Mouse (Mus musculus) MEL (cell line): ENCODE measurements around the gene Trpc4. TPM values are rescaled to one million over a fixed set of nuclear protein-coding genes. Genes with fewer than 3 reads are reported as not detected.

Experiments
- DNase-seq: peaks from one replicate; pipeline ENCODE4 v3.0.0; 2011; ENCODE audit warnings: low read depth, low spot score
- H3K27ac ChIP-seq: 2 replicates; pipeline ENCODE4 v1.5.1; 2012; ENCODE audit warnings: low read depth, mild to moderate bottlenecking, control low read depth, low read length, moderate library complexity; ENCODE audit not compliant: control insufficient read depth
- H3K27me3 ChIP-seq, 2 experiments: fragments of 150-350 bp in 1 of 2; sonication (generic) in 1 of 2; 2 replicates each; pipeline ENCODE4 v1.6.1; 2012; ENCODE audit warnings: low read length in 2 of 2, mild to moderate bottlenecking in 2 of 2, improper control_type of control experiment in 1 of 2, moderate library complexity in 1 of 2; ENCODE audit not compliant: insufficient read depth in 2 of 2, control insufficient read depth in 1 of 2
- H3K36me3 ChIP-seq, 2 experiments: 2 replicates each; pipeline ENCODE4 v1.6.1; 2012 to 2014; ENCODE audit warnings: low read length in 2 of 2, improper control_type of control experiment in 1 of 2, inconsistent platforms in 1 of 2, mild to moderate bottlenecking in 1 of 2; ENCODE audit not compliant: insufficient read depth in 2 of 2, control insufficient read depth in 1 of 2
- H3K4me1 ChIP-seq, 2 experiments: fragments of 150-350 bp in 1 of 2; sonication (generic) in 1 of 2; 2 replicates each; pipeline ENCODE4 v1.6.1; 2012; ENCODE audit warnings: low read length in 2 of 2, improper control_type of control experiment in 1 of 2, mild to moderate bottlenecking in 1 of 2; ENCODE audit not compliant: insufficient read depth in 2 of 2, control insufficient read depth in 1 of 2
- H3K4me3 ChIP-seq, 2 experiments: fragments of 150-350 bp in 1 of 2; sonication (generic) in 1 of 2; 2 replicates each; pipeline ENCODE4 v1.5.1; 2012; ENCODE audit warnings: low read depth in 2 of 2, low read length in 2 of 2, mild to moderate bottlenecking in 2 of 2, moderate library complexity in 2 of 2, control low read depth in 1 of 2, improper control_type of control experiment in 1 of 2; ENCODE audit not compliant: control insufficient read depth in 1 of 2, insufficient read depth in 1 of 2
- H3K79me2 ChIP-seq: 2 replicates; pipeline ENCODE4 v1.6.1; 2012; ENCODE audit warnings: mild to moderate bottlenecking, low read length, moderate library complexity; ENCODE audit not compliant: control insufficient read depth, poor library complexity, insufficient read depth
- H3K9ac ChIP-seq: 2 replicates; pipeline ENCODE4 v1.6.1; 2012; ENCODE audit warnings: low read depth, mild to moderate bottlenecking, control low read depth, low read length, moderate library complexity; ENCODE audit not compliant: control insufficient read depth, poor library complexity, severe bottlenecking
- H3K9me3 ChIP-seq: fragments of 150-350 bp; sonication (generic); replicated peaks from 2 replicates; pipeline ENCODE4 v1.6.1; 2012; ENCODE audit warnings: mild to moderate bottlenecking, low read length, improper control_type of control experiment, moderate library complexity; ENCODE audit not compliant: insufficient read depth
- BHLHE40 ChIP-seq: IDR thresholded peaks from 2 replicates; pipeline ENCODE4 v1.6.1; 2012; ENCODE audit warnings: low read depth, mild to moderate bottlenecking, inconsistent platforms, low read length, improper control_type of control experiment, borderline replicate concordance
- CHD1 ChIP-seq: IDR thresholded peaks from 2 replicates; pipeline ENCODE4 v1.6.1; 2012; ENCODE audit warnings: low read depth, mild to moderate bottlenecking, inconsistent platforms, low read length, improper control_type of control experiment
- CTCF ChIP-seq, 3 experiments: IDR thresholded peaks in 2 of 3; conservative IDR thresholded peaks in 1 of 3; 2 replicates each; pipeline ENCODE4 v1.5.1; 2011 to 2012; ENCODE audit warnings: low read length in 3 of 3, low read depth in 2 of 3, mild to moderate bottlenecking in 2 of 3, improper control_type of control experiment in 1 of 3, inconsistent platforms in 1 of 3, mixed read lengths in 1 of 3, moderate library complexity in 1 of 3; ENCODE audit not compliant: control insufficient read depth in 1 of 3, insufficient read depth in 1 of 3, poor library complexity in 1 of 3, severe bottlenecking in 1 of 3
- ELF1 ChIP-seq: IDR thresholded peaks from 2 replicates; pipeline ENCODE4 v1.6.1; 2014; ENCODE audit warnings: low read depth, mild to moderate bottlenecking, inconsistent platforms, low read length, improper control_type of control experiment, moderate library complexity
- ETS1 ChIP-seq: IDR thresholded peaks from 2 replicates; pipeline ENCODE4 v1.6.1; 2012; ENCODE audit warnings: low read depth, mild to moderate bottlenecking, inconsistent platforms, low read length, improper control_type of control experiment, moderate library complexity
- HCFC1 ChIP-seq: IDR thresholded peaks from 2 replicates; pipeline ENCODE4 v1.6.1; 2012; ENCODE audit warnings: low read depth, mild to moderate bottlenecking, inconsistent platforms, low read length, improper control_type of control experiment, moderate library complexity
- MAFK ChIP-seq: IDR thresholded peaks from 2 replicates; pipeline ENCODE4 v1.6.1; 2011; ENCODE audit warnings: low read depth, mild to moderate bottlenecking, low read length, improper control_type of control experiment, borderline replicate concordance
- MEF2A ChIP-seq: IDR thresholded peaks from 2 replicates; pipeline ENCODE4 v1.6.1; 2014; ENCODE audit warnings: low read depth, mild to moderate bottlenecking, inconsistent platforms, low read length, improper control_type of control experiment; ENCODE audit not compliant: poor library complexity, insufficient replicate concordance, severe bottlenecking; ENCODE audit errors: extremely low read depth
- MYB ChIP-seq: IDR thresholded peaks from 2 replicates; pipeline ENCODE4 v1.6.1; 2011; ENCODE audit warnings: mild to moderate bottlenecking, low read depth, low read length, improper control_type of control experiment
- NRF1 ChIP-seq: IDR thresholded peaks from 2 replicates; pipeline ENCODE4 v1.6.1; 2014; ENCODE audit warnings: low read depth, mild to moderate bottlenecking, inconsistent platforms, low read length, improper control_type of control experiment, moderate library complexity; ENCODE audit not compliant: poor library complexity, insufficient read depth, severe bottlenecking
- RAD21 ChIP-seq: IDR thresholded peaks from 2 replicates; pipeline ENCODE4 v1.6.1; 2011; ENCODE audit warnings: mild to moderate bottlenecking, low read depth, low read length, improper control_type of control experiment
- SMC3 ChIP-seq: IDR thresholded peaks from 2 replicates; pipeline ENCODE4 v1.6.1; 2011; ENCODE audit warnings: low read depth, low read length, improper control_type of control experiment
- TAL1 ChIP-seq: IDR thresholded peaks from 2 replicates; pipeline ENCODE4 v1.6.1; 2012; ENCODE audit warnings: mild to moderate bottlenecking, inconsistent platforms, low read length, moderate library complexity, mixed read lengths
- TBP ChIP-seq: IDR thresholded peaks from 2 replicates; pipeline ENCODE4 v1.8.0; 2011; ENCODE audit warnings: low read depth, low read length, improper control_type of control experiment
- UBTF ChIP-seq: IDR thresholded peaks from 2 replicates; pipeline ENCODE4 v1.6.1; 2012; ENCODE audit warnings: low read depth, mild to moderate bottlenecking, inconsistent platforms, low read length, improper control_type of control experiment, moderate library complexity, borderline replicate concordance; ENCODE audit not compliant: insufficient read depth
- USF1 ChIP-seq: IDR thresholded peaks from 2 replicates; pipeline ENCODE4 v1.6.1; 2014; ENCODE audit warnings: low read depth, mild to moderate bottlenecking, inconsistent platforms, low read length, improper control_type of control experiment, moderate library complexity
- USF2 ChIP-seq, 2 experiments: IDR thresholded peaks; 2 replicates each; pipeline ENCODE4 v1.6.1; 2011 to 2012; ENCODE audit warnings: improper control_type of control experiment in 2 of 2, low read length in 2 of 2, borderline replicate concordance in 1 of 2, inconsistent platforms in 1 of 2, low read depth in 1 of 2, mild to moderate bottlenecking in 1 of 2; ENCODE audit not compliant: insufficient read depth in 1 of 2
- ZC3H11A ChIP-seq: IDR thresholded peaks from 2 replicates; pipeline ENCODE4 v1.6.1; 2012; ENCODE audit warnings: low read depth, mild to moderate bottlenecking, inconsistent platforms, low read length, improper control_type of control experiment
- ZKSCAN1 ChIP-seq: IDR thresholded peaks from 2 replicates; pipeline ENCODE4 v1.6.1; 2012; ENCODE audit warnings: low read depth, mild to moderate bottlenecking, inconsistent platforms, low read length, improper control_type of control experiment, moderate library complexity
- ZNF384 ChIP-seq: IDR thresholded peaks from 2 replicates; pipeline ENCODE4 v1.6.1; 2012; ENCODE audit warnings: low read depth, mild to moderate bottlenecking, inconsistent platforms, low read length, improper control_type of control experiment
- polyA plus RNA-seq, 2 experiments: library from polyadenylated mRNA; stranded (reverse) in 1 of 2; unstranded in 1 of 2; fragments of >175 nt in 1 of 2; fragments of >200 nt in 1 of 2; gene quantifications; 2 replicates each; pipeline versions ENCODE4 v1.2.1 to v1.2.4; 2012; ENCODE audit warnings: low replicate concordance in 2 of 2, low read depth in 1 of 2; ENCODE audit not compliant: insufficient read length in 2 of 2, insufficient read depth in 1 of 2, missing spikeins in 1 of 2
- total RNA-seq: library from RNA; depleted of rRNA; stranded (reverse); fragments of 300-350 nt; gene quantifications from 2 replicates; pipeline ENCODE4 v1.2.3, GENCODE M21; 2012

Gene Trpc4
- total and polyA plus RNA-seq, 3 experiments: not detected

DNA sequence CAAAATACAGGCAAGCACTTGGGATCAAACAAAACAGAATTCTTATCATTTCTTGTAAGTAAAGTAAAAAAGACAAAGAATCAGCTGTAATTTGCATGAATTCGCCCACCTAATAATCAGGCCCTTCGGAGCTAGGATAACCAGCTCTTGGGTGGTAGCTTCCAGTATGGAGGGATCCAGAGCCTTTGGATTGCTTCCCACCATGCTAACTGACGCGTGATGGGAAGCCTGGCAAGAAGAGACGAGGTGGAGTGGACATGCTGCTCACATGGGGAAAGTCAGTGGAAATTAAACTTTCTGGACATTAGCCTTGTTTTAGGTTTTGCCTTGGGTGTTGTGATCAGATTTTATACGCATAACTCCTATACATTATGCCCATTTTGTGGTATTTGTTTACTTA is 93.5 kb downstream of the Trpc4 start:
- H3K4me3 ChIP-seq: no peak overlapping the region
- H3K27ac ChIP-seq: no peak overlapping the region
- no peaks in the 10 kb centered on the region for H3K4me1 ChIP-seq
- H3K9ac ChIP-seq: no peak overlapping the region
- no peaks in the 10 kb centered on the region for H3K9me3 ChIP-seq
- TF ChIP-seq ELF1: no peak
- TF ChIP-seq RAD21: no peak
- no peak for TF ChIP-seq SMC3
- TF ChIP-seq HCFC1: no peak
- no peak for TF ChIP-seq ZC3H11A
- no peak for TF ChIP-seq CTCF (IDR thresholded peaks at IDR 0.05 in 2 of 3, conservative IDR thresholded peaks at IDR 0.05 in 1 of 3; ENCODE audit: control insufficient read depth in 1 of 3, insufficient read depth in 1 of 3, low read depth in 2 of 3, low read length in 3 of 3, poor library complexity in 1 of 3, severe bottlenecking in 1 of 3)
- no peak for TF ChIP-seq USF1
- no peak for TF ChIP-seq TAL1
- H3K27me3 ChIP-seq: no peaks in the 10 kb centered on the region
- no peaks in the 10 kb centered on the region for H3K36me3 ChIP-seq
- no peaks in the 10 kb centered on the region for H3K79me2 ChIP-seq
- DNase-seq: no peak

DNA sequence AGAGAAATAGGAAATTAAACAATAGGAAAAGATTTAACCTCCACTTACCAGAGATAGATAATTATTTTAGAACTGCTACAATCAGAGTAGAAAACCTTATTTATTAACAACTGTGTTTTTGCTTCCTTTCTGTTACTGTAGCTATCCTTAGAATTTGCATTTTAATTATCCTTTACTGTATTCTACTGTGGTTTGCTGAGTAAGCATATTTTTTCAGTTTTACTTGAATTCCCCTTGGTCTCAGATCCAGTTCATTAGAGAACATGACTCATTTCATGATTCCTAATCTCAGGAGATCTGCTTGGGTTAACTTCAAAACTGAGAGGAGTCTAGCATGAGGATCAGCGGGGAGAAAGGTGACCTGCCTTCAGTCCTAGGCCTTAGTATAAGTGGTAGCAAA is 111.1 kb downstream of the Trpc4 start:
- Histone ChIP-seq H3K79me2 (no peaks in the 10 kb centered on the region), H3K36me3 (no peaks in the 10 kb centered on the region)
- TF ChIP-seq MAFK (0 out of 2 replicates have a peak, but pooled peaks have one; percentile 43), ZKSCAN1 (no peak)
- TF ChIP-seq, all 39 proteins: peak for 1
- H3K4me1 ChIP-seq: no peaks in the 10 kb centered on the region
- no peak for DNase-seq
- H3K27ac ChIP-seq: no peak overlapping the region
- no peaks in the 10 kb centered on the region for H3K9me3 ChIP-seq
- H3K9ac ChIP-seq: no peak overlapping the region
- H3K27me3 ChIP-seq: no peaks in the 10 kb centered on the region
- H3K4me3 ChIP-seq: no peak overlapping the region

DNA sequence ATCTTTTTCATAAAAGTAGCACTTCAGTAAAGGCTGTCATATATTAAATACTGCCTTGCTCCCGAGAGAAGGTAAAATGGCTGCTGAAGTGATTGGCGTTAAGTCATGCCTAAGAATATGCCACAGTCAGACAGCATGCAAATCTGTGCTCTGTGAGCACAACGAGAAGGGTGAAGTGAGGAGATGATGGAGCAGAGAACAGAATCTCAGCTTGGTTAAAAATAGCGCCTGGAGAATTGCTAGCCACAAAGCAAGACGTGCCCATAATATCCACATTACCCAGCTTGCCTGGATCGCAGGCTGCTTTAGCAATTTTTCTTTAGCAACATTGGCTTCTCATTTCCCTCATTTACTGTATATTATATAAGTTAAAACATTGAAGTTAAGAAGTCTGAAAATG is 113.3 kb downstream of the Trpc4 start:
- TF ChIP-seq HCFC1: no peak
- Histone ChIP-seq H3K79me2 (no peaks in the 10 kb centered on the region), H3K9ac (no peak overlapping the region), H3K4me1 (no peaks in the 10 kb centered on the region), H3K36me3 (no peaks in the 10 kb centered on the region), H3K4me3 (no peak overlapping the region), H3K27me3 (no peaks in the 10 kb centered on the region), H3K27ac (no peak overlapping the region), H3K9me3 (no peaks in the 10 kb centered on the region)
- DNase-seq: no peak

DNA sequence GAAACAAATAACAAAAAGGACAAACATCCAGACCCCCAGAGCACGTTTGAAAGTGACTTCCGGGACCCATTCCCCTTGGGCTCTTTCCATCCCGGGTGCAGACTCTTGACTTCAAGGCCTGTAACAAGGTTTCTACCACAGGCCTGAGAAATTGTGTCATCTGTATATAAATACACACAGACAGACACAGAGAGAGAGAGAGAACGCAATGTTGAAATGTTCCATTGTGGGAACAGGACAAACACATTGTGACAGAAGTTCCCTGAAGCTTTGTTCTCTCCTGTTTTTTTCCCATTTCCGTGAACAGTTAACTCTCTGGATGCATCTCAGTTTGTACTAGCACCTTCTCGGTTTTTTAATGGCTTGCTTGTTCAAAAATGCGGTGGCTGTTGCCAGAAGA is 118.8 kb downstream of the Trpc4 start:
- H3K9ac ChIP-seq: no peak overlapping the region
- no peaks in the 10 kb centered on the region for H3K4me1 ChIP-seq
- H3K36me3 ChIP-seq: no peaks in the 10 kb centered on the region
- H3K27ac ChIP-seq: no peak overlapping the region
- H3K79me2 ChIP-seq: no peaks in the 10 kb centered on the region
- DNase-seq: no peak
- H3K9me3 ChIP-seq: no peaks in the 10 kb centered on the region
- H3K4me3 ChIP-seq: no peak overlapping the region
- no peaks in the 10 kb centered on the region for H3K27me3 ChIP-seq
- no peak for TF ChIP-seq ZNF384
- no peak for TF ChIP-seq ZKSCAN1
- TF ChIP-seq NRF1: no peak
- TF ChIP-seq MEF2A: no peak
- TF ChIP-seq BHLHE40: no peak
- no peak for TF ChIP-seq USF2 (IDR thresholded peaks at IDR 0.05; ENCODE audit: borderline replicate concordance in 1 of 2, insufficient read depth in 1 of 2, low read depth in 1 of 2, low read length in 2 of 2)
- no peak for TF ChIP-seq MYB
- no peak for TF ChIP-seq TBP
- TF ChIP-seq CHD1: no peak
- no peak for TF ChIP-seq ETS1
- no peak for TF ChIP-seq ZC3H11A
- no peak for TF ChIP-seq HCFC1
- no peak for TF ChIP-seq UBTF
